Mouse (Mus musculus) CH12.LX (cell line): ENCODE results near the gene Zfp583. TPM values are rescaled to one million over a fixed set of nuclear protein-coding genes. Genes with fewer than 3 reads are reported as not detected.

Experiments
- DNase-seq: peaks from one replicate; pipeline ENCODE4 v3.0.0-alpha.2; 2013; ENCODE audit errors: extremely low read depth
- H3K27ac ChIP-seq: 2 replicates; pipeline ENCODE4 v1.5.1; 2012; ENCODE audit warnings: low read depth, mild to moderate bottlenecking, control low read depth, moderate library complexity; ENCODE audit not compliant: insufficient read depth
- H3K27me3 ChIP-seq: replicated peaks from 2 replicates; pipeline ENCODE3; 2012; ENCODE audit warnings: inconsistent platforms
- H3K36me3 ChIP-seq, 2 experiments: replicated peaks in 1 of 2; 2 replicates each; pipeline versions ENCODE3 to v1.6.1; 2012; ENCODE audit warnings: inconsistent platforms in 1 of 2, low read length in 1 of 2, mild to moderate bottlenecking in 1 of 2, mixed read lengths in 1 of 2, moderate library complexity in 1 of 2; ENCODE audit not compliant: control insufficient read depth in 1 of 2, insufficient read depth in 1 of 2
- H3K4me1 ChIP-seq, 2 experiments: 2 replicates each; pipeline ENCODE4 v1.6.1; 2012; ENCODE audit warnings: inconsistent platforms in 1 of 2, moderate library complexity in 1 of 2; ENCODE audit not compliant: insufficient read depth in 2 of 2, control insufficient read depth in 1 of 2
- H3K4me2 ChIP-seq: 2 replicates; pipeline ENCODE4 v1.6.1; 2012; ENCODE audit warnings: low read depth, mild to moderate bottlenecking, control low read depth; ENCODE audit not compliant: poor library complexity, insufficient read depth, severe bottlenecking
- H3K4me3 ChIP-seq, 3 experiments: fragments of 150-350 bp in 1 of 3; sonication (generic) in 1 of 3; replicated peaks in 1 of 3; 2 replicates each; pipeline versions ENCODE3 to v1.5.1; 2011 to 2012; ENCODE audit warnings: low read depth in 2 of 3, low read length in 2 of 3, mild to moderate bottlenecking in 2 of 3, moderate library complexity in 2 of 3, control low read depth in 1 of 3, improper control_type of control experiment in 1 of 3, inconsistent platforms in 1 of 3, mixed read lengths in 1 of 3; ENCODE audit not compliant: poor library complexity in 1 of 3
- H3K79me2 ChIP-seq: replicated peaks from 2 replicates; pipeline ENCODE4 v1.6.1; 2012; ENCODE audit warnings: mild to moderate bottlenecking, moderate library complexity; ENCODE audit not compliant: control insufficient read depth, poor library complexity, insufficient read depth, severe bottlenecking; ENCODE audit errors: extremely low read depth
- H3K9ac ChIP-seq: 2 replicates; pipeline ENCODE4 v1.6.1; 2012; ENCODE audit warnings: low read depth, mild to moderate bottlenecking, control low read depth, moderate library complexity; ENCODE audit not compliant: insufficient read depth
- H3K9me3 ChIP-seq: replicated peaks from 2 replicates; pipeline ENCODE3; 2012; ENCODE audit warnings: low read length, inconsistent platforms, mixed read lengths
- BHLHE40 ChIP-seq: IDR thresholded peaks from 2 replicates; pipeline ENCODE4 v1.6.1; 2011; ENCODE audit warnings: mild to moderate bottlenecking, low read depth, low read length, improper control_type of control experiment
- CHD1 ChIP-seq: IDR thresholded peaks from 2 replicates; pipeline ENCODE4 v1.6.1; 2012; ENCODE audit warnings: low read depth, low read length, improper control_type of control experiment, inconsistent platforms
- CHD2 ChIP-seq: IDR thresholded peaks from 2 replicates; pipeline ENCODE4 v1.6.1; 2011; ENCODE audit warnings: low read length, improper control_type of control experiment
- CTCF ChIP-seq, 2 experiments: IDR thresholded peaks in 1 of 2; conservative IDR thresholded peaks in 1 of 2; 2 replicates each; pipeline ENCODE4 v1.5.1; 2011 to 2012; ENCODE audit warnings: low read depth in 2 of 2, low read length in 2 of 2, improper control_type of control experiment in 1 of 2, inconsistent platforms in 1 of 2, mild to moderate bottlenecking in 1 of 2, moderate library complexity in 1 of 2
- E2F4 ChIP-seq: IDR thresholded peaks from 2 replicates; pipeline ENCODE4 v1.6.1; 2011; ENCODE audit warnings: low read depth, low read length, improper control_type of control experiment; ENCODE audit not compliant: insufficient replicate concordance
- ELF1 ChIP-seq: IDR thresholded peaks from 2 replicates; pipeline ENCODE4 v1.6.1; 2014; ENCODE audit warnings: low read depth, mild to moderate bottlenecking, inconsistent platforms, low read length, improper control_type of control experiment
- EP300 ChIP-seq: IDR thresholded peaks from 2 replicates; pipeline ENCODE4 v1.6.1; 2011; ENCODE audit warnings: low read length, improper control_type of control experiment
- ETS1 ChIP-seq: conservative IDR thresholded peaks from 2 replicates; pipeline ENCODE4 v1.6.1; 2012; ENCODE audit warnings: low read depth, mild to moderate bottlenecking, inconsistent platforms, low read length, improper control_type of control experiment, moderate library complexity
- HCFC1 ChIP-seq: IDR thresholded peaks from 2 replicates; pipeline ENCODE4 v1.6.1; 2012; ENCODE audit warnings: low read depth, mild to moderate bottlenecking, inconsistent platforms, low read length, improper control_type of control experiment
- IRF4 ChIP-seq: IDR thresholded peaks from 2 replicates; pipeline ENCODE4 v1.6.1; 2014; ENCODE audit warnings: low read depth, mild to moderate bottlenecking, inconsistent platforms, low read length, improper control_type of control experiment
- JUN ChIP-seq: IDR thresholded peaks from 2 replicates; pipeline ENCODE4 v1.6.1; 2011; ENCODE audit warnings: low read depth, mild to moderate bottlenecking, low read length, improper control_type of control experiment, moderate library complexity; ENCODE audit not compliant: insufficient read depth
- JUND ChIP-seq: conservative IDR thresholded peaks from 2 replicates; pipeline ENCODE4 v1.6.1; 2011; ENCODE audit warnings: low read depth, low read length, improper control_type of control experiment
- KAT2A ChIP-seq: IDR thresholded peaks from 2 replicates; pipeline ENCODE4 v1.6.1; 2012; ENCODE audit warnings: low read length, improper control_type of control experiment, inconsistent platforms; ENCODE audit not compliant: insufficient replicate concordance
- MAFK ChIP-seq: IDR thresholded peaks from 2 replicates; pipeline ENCODE4 v1.6.1; 2011; ENCODE audit warnings: low read length, improper control_type of control experiment; ENCODE audit not compliant: insufficient replicate concordance
- MAX ChIP-seq: IDR thresholded peaks from 2 replicates; pipeline ENCODE4 v1.6.1; 2011; ENCODE audit warnings: low read length, improper control_type of control experiment
- MAZ ChIP-seq: IDR thresholded peaks from 2 replicates; pipeline ENCODE4 v1.6.1; 2012; ENCODE audit warnings: low read depth, mild to moderate bottlenecking, inconsistent platforms, low read length, improper control_type of control experiment, moderate library complexity
- MEF2A ChIP-seq: IDR thresholded peaks from 2 replicates; pipeline ENCODE4 v1.6.1; 2014; ENCODE audit warnings: low read depth, mild to moderate bottlenecking, inconsistent platforms, low read length, improper control_type of control experiment, borderline replicate concordance
- MXI1 ChIP-seq: IDR thresholded peaks from 2 replicates; pipeline ENCODE4 v1.6.1; 2011; ENCODE audit warnings: mild to moderate bottlenecking, low read depth, low read length, improper control_type of control experiment
- MYC ChIP-seq: IDR thresholded peaks from 2 replicates; pipeline ENCODE4 v1.6.1; 2011; ENCODE audit warnings: low read depth, mild to moderate bottlenecking, improper control_type of control experiment, low read length
- NELFE ChIP-seq: IDR thresholded peaks from 2 replicates; pipeline ENCODE4 v1.6.1; 2011; ENCODE audit warnings: low read depth, low read length, improper control_type of control experiment
- NRF1 ChIP-seq: IDR thresholded peaks from 2 replicates; pipeline ENCODE4 v1.6.1; 2014; ENCODE audit warnings: low read depth, mild to moderate bottlenecking, inconsistent platforms, low read length, improper control_type of control experiment, moderate library complexity
- PAX5 ChIP-seq: IDR thresholded peaks from 2 replicates; pipeline ENCODE4 v1.6.1; 2012; ENCODE audit warnings: low read length, inconsistent platforms, mixed read lengths
- POLR2A ChIP-seq: IDR thresholded peaks from 2 replicates; pipeline ENCODE4 v1.6.1; 2011; ENCODE audit warnings: low read depth, mild to moderate bottlenecking, improper control_type of control experiment, low read length
- POLR2AphosphoS2 ChIP-seq: IDR thresholded peaks from 2 replicates; pipeline ENCODE4 v1.6.1; 2011; ENCODE audit warnings: low read depth, low read length, improper control_type of control experiment
- RAD21 ChIP-seq: IDR thresholded peaks from 2 replicates; pipeline ENCODE4 v1.6.1; 2011; ENCODE audit warnings: low read depth, mild to moderate bottlenecking, low read length, improper control_type of control experiment, moderate library complexity
- RCOR1 ChIP-seq: conservative IDR thresholded peaks from 2 replicates; pipeline ENCODE4 v1.6.1; 2012; ENCODE audit warnings: low read depth, mild to moderate bottlenecking, inconsistent platforms, low read length, improper control_type of control experiment
- SIN3A ChIP-seq: IDR thresholded peaks from 2 replicates; pipeline ENCODE4 v1.6.1; 2012; ENCODE audit warnings: low read length, improper control_type of control experiment, inconsistent platforms
- SMC3 ChIP-seq: IDR thresholded peaks from 2 replicates; pipeline ENCODE4 v1.6.1; 2011; ENCODE audit warnings: low read depth, low read length, improper control_type of control experiment
- TBP ChIP-seq: conservative IDR thresholded peaks from 2 replicates; pipeline ENCODE4 v1.6.1; 2011; ENCODE audit warnings: low read depth, low read length, improper control_type of control experiment
- TCF12 ChIP-seq: IDR thresholded peaks from 2 replicates; pipeline ENCODE4 v1.6.1; 2014; ENCODE audit warnings: low read depth, mild to moderate bottlenecking, inconsistent platforms, low read length, improper control_type of control experiment
- UBTF ChIP-seq: IDR thresholded peaks from 2 replicates; pipeline ENCODE4 v1.6.1; 2012; ENCODE audit warnings: low read depth, mild to moderate bottlenecking, inconsistent platforms, low read length, improper control_type of control experiment, moderate library complexity
- USF1 ChIP-seq: IDR thresholded peaks from 2 replicates; pipeline ENCODE4 v1.6.1; 2014; ENCODE audit warnings: low read depth, mild to moderate bottlenecking, inconsistent platforms, low read length, improper control_type of control experiment
- USF2 ChIP-seq: conservative IDR thresholded peaks from 2 replicates; pipeline ENCODE4 v1.6.1; 2011; ENCODE audit warnings: low read depth, low read length, improper control_type of control experiment
- ZC3H11A ChIP-seq: IDR thresholded peaks from 2 replicates; pipeline ENCODE4 v1.6.1; 2012; ENCODE audit warnings: low read depth, mild to moderate bottlenecking, inconsistent platforms, low read length, improper control_type of control experiment
- ZKSCAN1 ChIP-seq: IDR thresholded peaks from 2 replicates; pipeline ENCODE4 v1.6.1; 2012; ENCODE audit warnings: low read depth, inconsistent platforms, low read length, improper control_type of control experiment, borderline replicate concordance
- ZMIZ1 ChIP-seq: IDR thresholded peaks from 2 replicates; pipeline ENCODE4 v1.6.1; 2012; ENCODE audit warnings: low read depth, mild to moderate bottlenecking, inconsistent platforms, low read length, improper control_type of control experiment
- ZNF384 ChIP-seq: IDR thresholded peaks from 2 replicates; pipeline ENCODE4 v1.6.1; 2012; ENCODE audit warnings: low read depth, low read length, improper control_type of control experiment, inconsistent platforms
- dilution Hi-C: fragments of 300-500 bp; cut with MboI; formaldehyde crosslinking; loops from 2 replicates; pipeline ENCODE4 v1.14.3; 2020; ENCODE audit warnings: low sequenced_read_pairs; ENCODE audit not compliant: extremely low pct_unique_long_range_greater_than_20kb, extremely low pct_ligation_motif_present
- in situ Hi-C: fragments of 300-500 bp; cut with MboI; formaldehyde crosslinking; loops from 3 replicates; pipeline ENCODE4 v1.14.3; 2019; ENCODE audit warnings: low sequenced_read_pairs, low pct_ligation_motif_present, low pct_unique_long_range_greater_than_20kb, mixed read lengths
- polyA plus RNA-seq: library from polyadenylated mRNA; unstranded; fragments of >175 nt; gene quantifications from 2 replicates; pipeline ENCODE4 v1.2.1, GENCODE M21; 2012; ENCODE audit warnings: low read depth; ENCODE audit not compliant: insufficient read length
- total RNA-seq, 2 experiments: library from RNA; depleted of rRNA; stranded (reverse); fragments of 300-350 nt in 1 of 2; fragments of >200 nt in 1 of 2; gene quantifications; 2 replicates each; pipeline ENCODE4 v1.2.3; 2012 to 2014

The Zfp583 gene
- total and polyA plus RNA-seq, 3 experiments = not detected

DNA sequence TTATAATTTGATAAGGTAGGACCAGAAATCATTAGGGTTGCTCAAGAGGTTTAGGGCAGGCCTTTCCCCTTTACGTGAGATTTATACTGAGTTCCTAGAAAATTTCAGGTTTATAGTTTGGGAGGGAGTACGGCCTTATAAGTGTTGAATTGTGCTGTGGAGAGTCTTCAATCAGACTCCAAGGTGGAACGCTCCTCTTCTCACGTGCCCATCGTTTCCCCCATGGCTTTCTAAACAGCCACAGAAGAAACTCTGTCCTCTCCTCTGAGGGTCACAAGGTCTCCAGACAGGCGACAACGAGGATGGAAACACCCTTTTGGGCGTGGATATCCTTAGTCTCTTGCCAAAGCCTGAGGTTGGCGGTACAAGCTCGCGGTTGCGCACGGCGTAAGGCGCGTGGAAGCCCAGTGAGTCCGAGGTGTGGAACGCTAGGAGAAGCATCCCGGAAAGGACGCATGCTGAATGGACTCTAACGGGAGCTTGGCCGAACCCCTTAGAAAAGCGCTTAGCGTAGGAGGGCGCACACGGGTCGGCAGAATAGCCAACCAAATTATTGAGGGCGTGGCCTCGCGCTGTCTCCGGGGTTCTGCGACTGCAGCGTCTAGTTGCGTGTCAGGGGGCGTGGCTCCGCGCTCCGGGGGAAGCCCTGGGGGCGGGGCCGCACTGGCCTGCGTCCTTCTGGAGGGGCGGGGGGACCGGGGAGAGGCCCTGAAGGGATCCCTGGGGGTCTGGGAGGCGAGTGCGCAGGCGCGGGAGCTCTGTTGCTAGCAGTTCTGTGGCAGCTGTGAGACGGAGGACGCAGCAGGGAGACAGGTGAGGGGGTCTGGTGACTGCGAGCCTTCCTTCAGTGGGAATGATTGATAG, 45.0 kb downstream of the Zfp583 start, which contains the start of gene Zfp667:
Gene Zfp667 (plus strand): TSS at position 738 of the 864 bp plus-strand sequence.
- dilution Hi-C loops = no loop called here
- peaks cover 0 to 3% of the 10 kb centered on the region in 2 experiments for H3K36me3 ChIP-seq
- peaks cover 11 to 33% of the 10 kb centered on the region in 2 experiments; a peak in 3 of 4 replicates for H3K4me1 ChIP-seq
- DNase-seq = peak; percentile 96
- H3K9ac ChIP-seq = peak within 1 kb of the TSS; percentile 28; the same call in 1 of the 2 replicates
- in situ Hi-C loops = loop anchor here (25.0 kb wide), 1 partner anchor 101 kb away; the partner anchor contains the start of genes Smim17 and Zfp28
- H3K27me3 ChIP-seq = no peaks in the 10 kb centered on the region
- no peaks in the 10 kb centered on the region for H3K9me3 ChIP-seq
- peak within 1 kb of the TSS; percentile 57 to 74 (median 60) for H3K4me3 ChIP-seq
- H3K79me2 ChIP-seq = no peaks in the 10 kb centered on the region; the same call in 1 of the 2 replicates
- H3K27ac ChIP-seq = 0 out of 2 replicates have a peak within 1 kb of the TSS, but pooled peaks have one; percentile 19
- H3K4me2 ChIP-seq = peak within 1 kb of the TSS; percentile 53
- TF ChIP-seq POLR2AphosphoS2 (no peak), SIN3A (peak; percentile 6; the same call in 1 of the 2 replicates), ZMIZ1 (no peak; the same call in 1 of the 2 replicates), NELFE (peak; percentile 54; the same call in 1 of the 2 replicates), TBP (no peak), CHD1 (no peak), POLR2A (peak; percentile 62), TCF12 (0 out of 2 replicates have a peak, but pooled peaks have one; percentile 30), KAT2A (no peak), NRF1 (peak; percentile 86), PAX5 (no peak), CHD2 (peak; percentile 59; the same call in 1 of the 2 replicates), ZNF384 (no peak), ZC3H11A (no peak), MXI1 (0 out of 2 replicates have a peak, but pooled peaks have one; percentile 49), JUND (no peak), IRF4 (peak; percentile 12; the same call in 1 of the 2 replicates), E2F4 (no peak), JUN (no peak), ETS1 (peak; percentile 55), ZKSCAN1 (no peak), USF1 (no peak), MAFK (no peak), UBTF (no peak), SMC3 (no peak), ELF1 (0 out of 2 replicates have a peak, but pooled peaks have one; percentile 21), MYC (no peak), MAZ (peak; percentile 79), RCOR1 (no peak), MAX (0 out of 2 replicates have a peak, but pooled peaks have one; percentile 16), CTCF (conservative IDR thresholded peaks at IDR 0.05 in 1 of 2, IDR thresholded peaks at IDR 0.05 in 1 of 2; ENCODE audit: low read depth in 2 of 2, low read length in 2 of 2) (0 out of 4 replicates have a peak, but pooled peaks of 1 of the 2 experiments have one; percentile 3), USF2 (no peak), BHLHE40 (peak; percentile 70), MEF2A (no peak), RAD21 (no peak), EP300 (no peak), HCFC1 (peak; percentile 26)
